In genomic region chr4:95821906-95822579, GRCm38 (mm10) we compare ENCODE assay signal across 11 mouse cellular contexts.
A peak's percentile ranks its signal among the peaks of the same experiment; 100 is the strongest.
DNase-seq lines count a peak whose midpoint lies in the region; ATAC-seq and TF ChIP-seq lines count a peak whose summit lies in the region.
"Had no signal": no experiment of that assay in that cellular context is flagged by ENCODE, and none has a peak within 500 bp of the region (broad histone marks: within the 10 kb centered on the region; RNA-seq: fewer than 3 reads in every experiment).

No protein-coding gene starts in this region.

- no peak for ATAC-seq in heart, embryonic 12.5 days (ENCODE audit: insufficient number of reproducible peaks, low FRiP score)

- no peaks in the 10 kb centered on the region for H3K36me3 ChIP-seq in heart, embryonic 12.5 days
- H3K36me3 ChIP-seq: neural tube, embryonic 12.5 days had no signal

- 55% methylated on average over 3 of the region's 3 CpGs for WGBS in heart, embryonic 12.5 days

- no peak for TF ChIP-seq CTCF in gastrocnemius, adult 2 months (IDR thresholded peaks at IDR 0.05)

- H3K27ac ChIP-seq in gastrocnemius, adult 2 months: no peak overlapping the region
- H3K27ac ChIP-seq in heart, embryonic 12.5 days (ENCODE audit: poor library complexity, severe bottlenecking): no peak overlapping the region
- H3K27ac ChIP-seq: neural tube, embryonic 12.5 days had no signal

- H3K4me1 ChIP-seq in heart, embryonic 12.5 days (replicated peaks): no peaks in the 10 kb centered on the region
- H3K4me1 ChIP-seq: neural tube, embryonic 12.5 days had no signal

- H3K4me3 ChIP-seq in gastrocnemius, adult 2 months: no peak overlapping the region
- H3K4me3 ChIP-seq in heart, embryonic 12.5 days: no peak overlapping the region
- H3K4me3 ChIP-seq: neural tube, embryonic 12.5 days had no signal

- no peak overlapping the region for H3K4me2 ChIP-seq in heart, embryonic 12.5 days
- H3K4me2 ChIP-seq: neural tube, embryonic 12.5 days had no signal

- H3K9me3 ChIP-seq in heart, embryonic 12.5 days (replicated peaks): no peaks in the 10 kb centered on the region
- H3K9me3 ChIP-seq: neural tube, embryonic 12.5 days had no signal

- no peak overlapping the region for H3K9ac ChIP-seq in heart, embryonic 12.5 days
- H3K9ac ChIP-seq: neural tube, embryonic 12.5 days had no signal

- DNase-seq in gastrocnemius, adult 2 months: peak; percentile 31
- no peak for DNase-seq in gastrocnemius, postnatal 25 days
- peak; percentile 87 for DNase-seq in 3T3-L1 (ENCODE audit: low read depth, low spot score)
- peak; percentile 45 to 47 for DNase-seq in adrenal gland, postnatal 36 days
- peak; percentile 93 for DNase-seq in forelimb bud, embryonic 11.5 days (ENCODE audit: low read depth, low spot score)
- no peak for DNase-seq in cerebellum, postnatal 4 days (ENCODE audit: low spot score in 2 of 2)
- DNase-seq in cerebellum, adult 8-10 months: no peak
- DNase-seq: heart, postnatal 36 days; kidney, postnatal 25 days had no signal

- intact Hi-C loops in gastrocnemius, adult 2 months (cut with DNase I): no loop called here

- no peaks in the 10 kb centered on the region for H3K27me3 ChIP-seq in heart, embryonic 12.5 days (replicated peaks)
- H3K27me3 ChIP-seq: neural tube, embryonic 12.5 days had no signal

Comparison
In these comparisons a context has a peak if more than half of its experiments do, and no peak if none do; other contexts are left out.
1. DNase-seq: peak in gastrocnemius, adult 2 months (single experiment), 3T3-L1 (single experiment), adrenal gland, postnatal 36 days (2 of 2) and forelimb bud, embryonic 11.5 days (single experiment); none in gastrocnemius, postnatal 25 days (single experiment), cerebellum, postnatal 4 days (0 of 2) and cerebellum, adult 8-10 months (single experiment).